In genomic region chr14:23011989-23012388, GRCm38 (mm10) we compare ENCODE assay signal across 31 mouse cellular contexts.
A peak's percentile ranks its signal among the peaks of the same experiment; 100 is the strongest.
DNase-seq lines count a peak whose midpoint lies in the region; ATAC-seq and TF ChIP-seq lines count a peak whose summit lies in the region.
"Had no signal": no experiment of that assay in that cellular context is flagged by ENCODE, and none has a peak within 500 bp of the region (broad histone marks: within the 10 kb centered on the region; RNA-seq: fewer than 3 reads in every experiment).

No protein-coding gene starts in this region.

- no peaks in the 10 kb centered on the region for H3K79me3 ChIP-seq in C2C12 (ENCODE audit: low read depth)

- H3K27me3 ChIP-seq in C2C12 (ENCODE audit: control insufficient read depth, insufficient read depth, insufficient read length) = no peaks in the 10 kb centered on the region
- H3K27me3 ChIP-seq in Patski = no peaks in the 10 kb centered on the region
- H3K27me3 ChIP-seq: embryonic facial prominence, embryonic 13.5 days; forebrain, embryonic 13.5 days; heart, embryonic 13.5 days; hindbrain, embryonic 12.5 days; hindbrain, embryonic 15.5 days; intestine, embryonic 15.5 days had no signal

- POLR2A ChIA-PET in Patski (lab: Charles Lee) = no interaction called here

- H3ac ChIP-seq in C2C12 (ENCODE audit: control insufficient read depth, insufficient read length, low read depth) = no peak overlapping the region

- peak; percentile 13 for DNase-seq in Patski (ENCODE audit: low read depth, low spot score)
- DNase-seq in layer of hippocampus, postnatal 25 days (ENCODE audit: extremely low spot score in 1 of 2, low spot score in 1 of 2) = no peak
- DNase-seq in lung, postnatal 14 days = no peak
- no peak for DNase-seq in frontal cortex, postnatal 10 days (ENCODE audit: low spot score in 2 of 2)
- DNase-seq in left cerebral cortex, postnatal 14 days (ENCODE audit: low spot score in 2 of 2) = no peak
- DNase-seq: adrenal gland, adult 2 months; adrenal gland, postnatal 14 days; B cell, adult 2 months; cerebellum, adult 11 months; cerebellum, adult 2 months; cerebellum, adult 9-11 months; cerebellum, postnatal 25 days; embryo, embryonic 11 days; gastrocnemius, adult 2 months; gastrocnemius, postnatal 25 days; heart, adult 2 months; kidney, adult 11 months had no signal

- ATAC-seq in Patski = no peak
- ATAC-seq in granulocyte monocyte progenitor cell, adult 5-6 weeks (replicated peaks; ENCODE audit: poor library complexity, severe bottlenecking) = peak; percentile 76
- ATAC-seq: CD4-positive, CD25-positive, alpha-beta regulatory T cell, adult 4 months; forebrain, embryonic 13.5 days; forebrain, embryonic 16.5 days; intestine, embryonic 15.5 days had no signal

- CTCF ChIA-PET in Patski (lab: Charles Lee) = interaction anchor here (1.0 kb wide), 1 partner anchor 33 kb away, joined by 4 read pairs; no protein-coding TSS in a partner anchor

- H3K4me3 ChIP-seq in C2C12 (ENCODE audit: insufficient read depth, poor library complexity, severe bottlenecking) = no peak overlapping the region
- H3K4me3 ChIP-seq: embryonic facial prominence, embryonic 10.5 days; embryonic facial prominence, embryonic 13.5 days; erythroblast, embryonic 14.5 days; forebrain, embryonic 10.5 days; forebrain, embryonic 13.5 days; gastrocnemius, adult 2 months; heart, adult 2 months; heart, embryonic 10.5 days; heart, embryonic 13.5 days; hindbrain, embryonic 12.5 days; hindbrain, embryonic 15.5 days; intestine, embryonic 15.5 days had no signal

- no peak for TF ChIP-seq CTCF in C2C12 (IDR thresholded peaks at IDR 0.05; ENCODE audit: control insufficient read depth, insufficient read depth, insufficient read length)
- no peak for TF ChIP-seq CTCF in Patski (IDR thresholded peaks at IDR 0.05)

- intact Hi-C loops in left cerebral cortex, postnatal 14 days (cut with DNase I) = no loop called here

- no peaks in the 10 kb centered on the region for H3K79me2 ChIP-seq in C2C12 (ENCODE audit: control insufficient read depth, insufficient read depth)

- no peaks in the 10 kb centered on the region for H3K36me3 ChIP-seq in C2C12 (ENCODE audit: control insufficient read depth, insufficient read depth)
- H3K36me3 ChIP-seq: embryonic facial prominence, embryonic 10.5 days; embryonic facial prominence, embryonic 13.5 days; forebrain, embryonic 10.5 days; heart, embryonic 10.5 days; heart, embryonic 13.5 days; hindbrain, embryonic 12.5 days; hindbrain, embryonic 15.5 days; intestine, embryonic 15.5 days had no signal

- in situ Hi-C loops in Patski (cut with MboI; ENCODE audit: low pct_unique_long_range_greater_than_20kb) = no loop called here

TF ChIP-seq in C2C12, 6 proteins besides CTCF, POLR2A, EP300 and RAD21:
- TF ChIP-seq MYOD1 (IDR thresholded peaks at IDR 0.05; ENCODE audit: control insufficient read depth, insufficient read length, low read depth) = no peak
- TF ChIP-seq MYOG (IDR thresholded peaks at IDR 0.05; ENCODE audit: control insufficient read depth, extremely low read depth, insufficient read length) = no peak
- TF ChIP-seq CEBPB (IDR thresholded peaks at IDR 0.05; ENCODE audit: low read depth) = peak; percentile 74
- no peak for TF ChIP-seq FOSL1 (IDR thresholded peaks at IDR 0.05; ENCODE audit: insufficient read depth, low read length, poor library complexity, severe bottlenecking)
- TF ChIP-seq USF1 (IDR thresholded peaks at IDR 0.05; ENCODE audit: low read depth) = no peak
TF ChIP-seq in C2C12: peak in this region for 1.
